Mouse (Mus musculus) intestine, postnatal 0 days (tissue): ENCODE results near the gene Hdac4. TPM values are rescaled to one million over a fixed set of nuclear protein-coding genes. Genes with fewer than 3 reads are reported as not detected.

ENCODE experiments used
- ATAC-seq: fragments of 200-750 bp; cut with Nextera tagmentation; 2 replicates; pipeline ENCODE4 v1.8.0; 2017; ENCODE audit warnings: mild to moderate bottlenecking, moderate TSS enrichment, moderate library complexity
- H3K27ac ChIP-seq: fragments of 300-500 bp; sonication (generic); 2 replicates; pipeline ENCODE4 v1.5.1; 2014; ENCODE audit warnings: mild to moderate bottlenecking, low read depth, low read length, moderate library complexity
- H3K27me3 ChIP-seq: fragments of 300-500 bp; sonication (generic); replicated peaks from 2 replicates; pipeline ENCODE4 v1.6.1; 2014; ENCODE audit warnings: low read length, mixed read lengths; ENCODE audit not compliant: control insufficient read depth, insufficient read depth
- H3K36me3 ChIP-seq: fragments of 300-500 bp; sonication (generic); 2 replicates; pipeline ENCODE4 v1.6.1; 2014; ENCODE audit warnings: mild to moderate bottlenecking, moderate library complexity; ENCODE audit not compliant: control insufficient read depth, insufficient read depth
- H3K4me1 ChIP-seq: fragments of 300-500 bp; sonication (generic); replicated peaks from 2 replicates; pipeline ENCODE4 v1.6.1; 2014; ENCODE audit warnings: antibody characterized with exemption, low read length, mixed read lengths; ENCODE audit not compliant: control insufficient read depth, insufficient read depth
- H3K4me2 ChIP-seq: fragments of 300-500 bp; sonication (generic); replicated peaks from 2 replicates; pipeline ENCODE4 v1.6.1; 2014; ENCODE audit warnings: low read depth, mild to moderate bottlenecking, moderate library complexity
- H3K4me3 ChIP-seq: fragments of 300-500 bp; sonication (generic); 2 replicates; pipeline ENCODE4 v1.5.1; 2014; ENCODE audit warnings: low read depth, low read length
- H3K9ac ChIP-seq: fragments of 300-500 bp; sonication (generic); 2 replicates; pipeline ENCODE4 v1.6.1; 2014; ENCODE audit warnings: mild to moderate bottlenecking, low read depth, low read length
- H3K9me3 ChIP-seq: fragments of 300-500 bp; sonication (generic); 2 replicates; pipeline ENCODE4 v1.6.1; 2016; ENCODE audit warnings: mixed run types; ENCODE audit not compliant: control insufficient read depth
- CTCF ChIP-seq: sonication (generic); IDR thresholded peaks from 2 replicates; pipeline ENCODE4 v1.5.1; 2016; ENCODE audit warnings: low read depth, mild to moderate bottlenecking, control low read depth, antibody characterized with exemption, moderate library complexity
- WGBS: fragments of 180-500 bp; shearing (Covaris S2); extraction: QIAGEN DNeasy Blood & Tissue Kit; methylation state at CpG from one replicate; pipeline ENCODE4 v1.1.7; 2014; 5-methylcytosine and 5-hydroxymethylcytosine counted together
- polyA plus RNA-seq: library from polyadenylated mRNA; unstranded; fragments of >200 nt; fragmentation: Nextera tagmentation; extraction: Ambion mirVana; gene quantifications from 2 replicates; pipeline ENCODE4 v1.2.1, GENCODE M21; 2015

Hdac4 gene
- polyA plus RNA-seq, 1 experiment from 2014 or later = 6.7 TPM

DNA sequence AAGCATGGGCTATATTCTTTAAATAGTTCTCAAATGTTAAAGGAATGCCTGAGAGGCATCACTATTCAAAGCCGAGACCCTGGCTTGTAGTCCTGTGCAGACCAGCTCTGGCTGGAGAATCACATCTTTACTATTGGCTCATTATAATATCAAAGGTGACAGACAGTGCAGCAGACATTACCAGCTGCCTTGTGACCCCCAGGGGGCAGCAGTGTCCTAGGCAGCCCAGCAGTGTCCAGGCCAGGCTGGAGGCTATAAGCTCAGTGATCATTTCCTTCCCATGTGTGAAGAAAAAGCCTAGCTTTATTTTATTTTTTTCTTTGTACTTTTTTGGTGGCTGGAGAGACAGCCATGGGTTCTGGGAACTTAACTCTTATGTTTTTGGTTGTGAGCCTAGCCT is 233.2 kb downstream of the Hdac4 start:
- Histone ChIP-seq H3K9me3 (no peaks in the 10 kb centered on the region), H3K27ac (no peak overlapping the region), H3K27me3 (no peaks in the 10 kb centered on the region), H3K4me3 (no peak overlapping the region), H3K4me2 (no peak overlapping the region), H3K4me1 (no peaks in the 10 kb centered on the region), H3K9ac (no peak overlapping the region), H3K36me3 (peaks cover 42% of the 10 kb centered on the region)
- WGBS = 74% methylated on average over 1 of the region's 1 CpGs
- TF ChIP-seq CTCF = peak; percentile 90
- ATAC-seq = 0 out of 2 replicates have a peak, but pooled peaks have one; percentile 47

DNA sequence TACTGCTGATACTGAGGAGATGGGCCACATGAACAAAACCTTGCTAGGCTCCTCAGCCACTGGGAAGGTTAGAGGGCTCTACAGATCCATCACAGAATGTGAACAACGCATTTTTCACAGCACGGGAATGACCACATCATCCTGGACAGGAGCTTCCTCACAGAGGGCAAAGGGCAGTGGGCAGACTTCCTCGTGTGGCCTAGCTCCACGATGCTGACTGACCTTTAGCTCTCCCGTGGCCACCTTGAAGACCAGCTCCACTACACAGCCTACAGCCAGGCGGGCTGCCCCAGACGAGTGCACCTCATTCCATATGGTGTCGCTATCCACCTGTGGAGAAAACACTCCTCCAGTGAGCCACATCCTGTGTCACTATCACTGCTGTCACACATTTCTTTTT is 234.3 kb downstream of the Hdac4 start:
- Histone ChIP-seq H3K9me3 (no peaks in the 10 kb centered on the region), H3K9ac (no peak overlapping the region), H3K27me3 (no peaks in the 10 kb centered on the region), H3K4me1 (no peaks in the 10 kb centered on the region), H3K4me3 (no peak overlapping the region), H3K36me3 (peaks cover 40% of the 10 kb centered on the region), H3K27ac (no peak overlapping the region), H3K4me2 (no peak overlapping the region)
- 65% methylated on average over 8 of the region's 8 CpGs for WGBS
- 0 out of 2 replicates have a peak, but pooled peaks have one; percentile 19 for TF ChIP-seq CTCF
- ATAC-seq = no peak

DNA sequence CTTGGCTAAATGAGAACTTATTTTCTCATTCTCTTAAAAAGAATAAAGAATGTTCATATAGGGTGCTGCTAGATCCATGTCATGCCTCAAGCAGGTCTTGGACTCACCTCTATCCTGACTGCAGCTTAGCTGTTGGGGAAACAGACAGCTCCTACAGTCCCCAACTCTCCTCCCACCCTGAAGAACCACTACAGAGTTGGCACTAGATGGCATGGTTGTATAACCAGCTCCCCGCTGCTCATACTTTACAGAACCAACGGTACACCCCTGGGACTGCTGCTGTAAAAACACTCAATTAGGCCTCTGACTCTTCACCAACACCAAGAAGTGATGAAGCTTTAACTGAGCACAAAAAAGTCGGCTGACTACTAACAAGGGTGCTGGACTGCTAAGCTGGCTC is 235.6 kb downstream of the Hdac4 start:
- TF ChIP-seq CTCF = no peak
- Histone ChIP-seq H3K36me3 (peaks cover 41% of the 10 kb centered on the region), H3K4me3 (no peak overlapping the region), H3K27ac (no peak overlapping the region), H3K4me2 (no peak overlapping the region), H3K9ac (no peak overlapping the region), H3K9me3 (no peaks in the 10 kb centered on the region), H3K4me1 (no peaks in the 10 kb centered on the region), H3K27me3 (no peaks in the 10 kb centered on the region)
- WGBS = 93% methylated on average over 3 of the region's 3 CpGs
- no peak for ATAC-seq

DNA sequence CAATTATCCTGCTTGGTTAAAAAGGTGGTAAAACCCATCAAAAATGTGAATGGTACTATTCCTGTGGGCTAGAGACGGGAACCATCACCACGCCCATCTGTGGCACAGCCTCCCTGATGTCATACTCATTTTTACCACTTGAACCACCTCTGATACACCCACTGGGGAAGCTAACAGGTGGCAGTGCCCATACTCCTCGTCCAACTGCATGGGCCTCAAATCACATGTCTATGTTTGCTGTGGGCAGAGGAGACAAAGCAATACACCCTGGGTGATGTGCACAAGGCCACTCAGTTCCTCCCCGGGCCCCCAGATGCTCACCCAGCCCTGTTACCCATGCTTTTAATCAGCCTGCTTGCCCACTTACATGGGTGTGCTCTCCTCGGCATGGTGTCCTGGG is 236.5 kb downstream of the Hdac4 start:
- H3K27me3 ChIP-seq = no peaks in the 10 kb centered on the region
- 88% methylated on average over 5 of the region's 5 CpGs for WGBS
- no peak for ATAC-seq
- H3K4me2 ChIP-seq = no peak overlapping the region
- no peaks in the 10 kb centered on the region for H3K4me1 ChIP-seq
- H3K36me3 ChIP-seq = peaks cover 45% of the 10 kb centered on the region
- H3K9ac ChIP-seq = no peak overlapping the region
- no peak overlapping the region for H3K4me3 ChIP-seq
- no peak for TF ChIP-seq CTCF
- no peaks in the 10 kb centered on the region for H3K9me3 ChIP-seq
- no peak overlapping the region for H3K27ac ChIP-seq

DNA sequence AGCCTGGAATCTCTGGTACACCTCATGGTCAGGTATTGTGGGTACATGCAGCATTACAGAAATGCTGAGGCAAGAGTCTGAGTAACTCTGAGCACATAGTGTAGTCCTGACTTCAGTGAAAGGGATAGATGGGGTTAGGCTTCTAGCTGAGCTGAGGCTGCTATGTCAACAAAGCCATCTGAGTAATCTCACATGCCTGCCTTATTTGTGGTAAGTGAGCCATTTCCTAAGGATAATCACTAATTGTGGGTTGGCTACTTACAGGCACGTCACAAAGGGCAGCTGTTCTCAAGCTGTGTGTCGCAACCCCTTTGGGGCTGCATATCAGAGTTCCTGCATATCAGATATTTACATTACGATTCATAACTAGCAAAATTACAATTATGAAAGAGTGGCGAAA is 239.3 kb downstream of the Hdac4 start:
- WGBS = 45% methylated on average over 4 of the region's 4 CpGs
- H3K9me3 ChIP-seq = no peaks in the 10 kb centered on the region
- H3K9ac ChIP-seq = no peak overlapping the region
- H3K27me3 ChIP-seq = no peaks in the 10 kb centered on the region
- no peak overlapping the region for H3K4me2 ChIP-seq
- no peak for TF ChIP-seq CTCF
- no peak overlapping the region for H3K27ac ChIP-seq
- H3K36me3 ChIP-seq = peaks cover 52% of the 10 kb centered on the region
- no peak overlapping the region for H3K4me3 ChIP-seq
- H3K4me1 ChIP-seq = no peaks in the 10 kb centered on the region
- no peak for ATAC-seq

DNA sequence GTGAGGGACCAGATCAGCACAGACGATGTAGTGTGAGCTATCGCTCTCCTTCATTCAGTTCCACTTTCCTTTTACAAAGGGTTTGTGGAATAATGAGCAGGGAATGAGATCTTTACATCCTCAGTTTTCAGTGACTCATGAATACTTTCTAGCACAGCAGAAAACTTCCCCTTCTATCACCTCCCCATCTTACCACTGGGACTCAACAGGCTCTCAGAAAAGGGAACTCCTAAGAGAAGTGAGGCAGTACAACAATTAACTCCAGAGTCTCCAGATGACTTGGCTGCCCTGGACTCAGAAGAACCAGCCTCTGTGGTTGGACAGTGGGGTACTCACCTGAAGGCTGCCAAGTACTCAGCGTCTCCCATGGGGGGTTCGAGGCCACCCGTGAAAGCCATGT is 240.5 kb downstream of the Hdac4 start:
- H3K9me3 ChIP-seq = no peaks in the 10 kb centered on the region
- ATAC-seq = no peak
- H3K27ac ChIP-seq = no peak overlapping the region
- H3K36me3 ChIP-seq = peaks cover 53% of the 10 kb centered on the region
- H3K4me2 ChIP-seq = no peak overlapping the region
- H3K9ac ChIP-seq = no peak overlapping the region
- no peak for TF ChIP-seq CTCF
- WGBS = 86% methylated on average over 5 of the region's 5 CpGs
- H3K4me3 ChIP-seq = no peak overlapping the region
- H3K4me1 ChIP-seq = no peaks in the 10 kb centered on the region
- H3K27me3 ChIP-seq = no peaks in the 10 kb centered on the region

DNA sequence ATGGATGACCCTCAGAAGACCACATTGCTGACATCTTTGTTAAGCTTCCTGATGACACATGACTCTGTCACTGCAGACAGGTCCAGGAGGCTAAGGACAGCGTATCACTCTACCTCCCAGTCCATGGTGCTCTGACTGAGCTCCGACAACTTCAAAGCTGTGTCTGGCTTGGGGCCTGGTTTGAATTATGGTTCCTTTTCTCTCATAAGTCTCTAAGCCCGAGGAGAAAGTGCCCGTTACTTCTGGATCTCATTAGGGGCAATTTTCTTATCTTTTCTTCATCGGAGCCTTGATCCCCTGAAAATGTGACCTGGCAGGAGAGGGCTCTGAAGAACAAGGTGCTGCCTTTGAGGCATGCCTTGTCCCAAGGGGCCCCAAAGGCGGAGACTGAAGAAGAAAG is 242.6 kb downstream of the Hdac4 start:
- no peak overlapping the region for H3K4me3 ChIP-seq
- H3K27ac ChIP-seq = no peak overlapping the region
- no peak for ATAC-seq
- H3K4me1 ChIP-seq = no peaks in the 10 kb centered on the region
- H3K27me3 ChIP-seq = no peaks in the 10 kb centered on the region
- no peak overlapping the region for H3K4me2 ChIP-seq
- no peaks in the 10 kb centered on the region for H3K9me3 ChIP-seq
- H3K36me3 ChIP-seq = peaks cover 49% of the 10 kb centered on the region
- TF ChIP-seq CTCF = no peak
- 84% methylated on average over 6 of the region's 6 CpGs for WGBS
- no peak overlapping the region for H3K9ac ChIP-seq
